Mouse (Mus musculus): Measurements from ENCODE around the gene Nxpe4. TPM values are rescaled to one million over a fixed set of nuclear protein-coding genes. Genes with fewer than 3 reads are reported as not detected.
"Not testable (repeated sequence)": the region's sequence is repeated elsewhere in the genome, so short reads cannot be mapped to it uniquely, and the experiment has no call there.

Nxpe4 gene
- total RNA-seq, 2 experiments from 2014 or later, result 10.8 to 11.1 TPM

- no peak for DNase-seq (ENCODE audit: low spot score in 2 of 2)
Measured at GRCm38 (mm10) chr9:48407549-48408327, 245.9 kb downstream of the Nxpe4 start.

DNA sequence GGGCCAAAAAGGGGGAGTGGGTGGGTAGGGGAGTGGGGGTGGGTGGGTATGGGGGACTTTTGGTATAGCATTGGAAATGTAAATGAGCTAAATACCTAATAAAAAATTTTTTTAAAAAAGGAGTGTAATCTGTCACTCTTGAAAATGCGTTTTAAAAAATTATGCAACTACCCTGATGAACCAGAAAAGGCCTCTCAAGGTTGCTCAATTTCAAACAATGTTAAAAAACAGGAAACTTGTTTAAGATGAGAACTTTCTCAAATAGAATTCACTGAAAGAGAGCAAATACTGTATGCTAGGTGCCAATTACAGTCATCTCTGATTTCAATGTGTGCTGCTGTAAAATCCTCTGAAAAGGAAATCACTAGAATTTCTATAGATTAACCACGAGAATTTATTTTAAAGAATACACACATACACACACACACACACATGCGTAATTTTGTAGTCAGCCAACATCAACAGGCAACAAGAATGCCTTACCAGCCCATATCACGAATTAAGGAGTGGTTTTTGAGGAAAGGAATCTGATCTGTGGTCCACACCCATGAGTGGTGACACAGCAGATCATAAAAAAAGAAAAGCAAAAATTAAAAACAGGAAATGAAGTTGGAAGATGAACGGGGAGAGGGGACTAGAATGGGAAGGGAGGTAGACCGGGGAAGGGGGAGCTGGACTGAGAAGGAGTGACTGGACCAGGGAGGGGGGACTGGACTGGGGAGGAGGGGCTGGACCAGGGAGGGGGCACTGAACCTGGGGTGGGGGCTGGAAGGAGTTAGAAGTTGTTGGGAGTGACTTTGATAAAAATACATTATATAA, 248.6 kb downstream of the Nxpe4 start:
- DNase-seq (ENCODE audit: low spot score in 2 of 2), result no peak

DNA sequence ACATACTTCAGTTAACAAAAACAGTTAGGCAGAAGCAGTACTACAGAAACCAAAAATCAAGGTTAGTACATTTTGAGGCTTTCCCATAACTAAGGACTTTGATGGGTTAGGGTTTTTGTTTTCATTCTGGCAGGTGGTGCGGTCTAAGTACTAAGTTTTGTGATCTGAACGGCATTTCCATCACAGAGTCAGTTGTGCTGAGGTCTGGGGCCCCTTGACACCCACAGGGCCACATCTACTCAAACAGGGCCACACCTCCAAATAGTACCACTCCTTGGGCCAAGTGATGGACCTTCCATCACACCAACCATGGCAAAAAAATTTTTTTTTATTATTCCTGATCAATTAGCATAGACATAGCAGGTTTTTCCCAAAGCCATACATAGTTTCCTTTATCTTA, 251.8 kb downstream of the Nxpe4 start:
- DNase-seq (ENCODE audit: low spot score in 2 of 2), result no peak

GRCm38 (mm10) chr9:48417366-48417765, 255.5 kb downstream of the Nxpe4 start:
- not testable (repeated sequence) for DNase-seq (ENCODE audit: low spot score in 2 of 2)

GRCm38 (mm10) chr9:48417994-48418393, 256.2 kb downstream of the Nxpe4 start:
- no peak for DNase-seq (ENCODE audit: low spot score in 2 of 2)

DNA sequence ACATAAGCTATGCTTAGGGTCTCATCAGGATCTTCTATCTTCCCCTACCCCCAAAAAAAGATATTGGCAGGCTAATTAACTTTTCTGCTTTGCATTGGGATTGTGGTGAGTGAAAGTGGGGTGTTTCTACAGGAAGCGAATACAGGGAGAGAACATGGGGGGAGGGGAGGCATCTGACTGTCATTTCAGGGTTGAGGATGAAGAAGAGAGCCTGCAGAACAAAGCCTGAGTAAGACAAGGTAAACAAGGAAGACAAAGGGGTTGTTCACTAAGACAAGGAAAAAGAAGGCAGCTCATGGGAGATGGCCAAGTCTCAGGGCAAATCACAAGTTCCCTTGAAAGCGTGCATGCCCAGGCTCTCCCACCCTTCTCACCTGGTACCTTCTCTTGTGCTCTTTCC, 256.6 kb downstream of the Nxpe4 start:
- no peak for DNase-seq (ENCODE audit: low spot score in 2 of 2)

DNA sequence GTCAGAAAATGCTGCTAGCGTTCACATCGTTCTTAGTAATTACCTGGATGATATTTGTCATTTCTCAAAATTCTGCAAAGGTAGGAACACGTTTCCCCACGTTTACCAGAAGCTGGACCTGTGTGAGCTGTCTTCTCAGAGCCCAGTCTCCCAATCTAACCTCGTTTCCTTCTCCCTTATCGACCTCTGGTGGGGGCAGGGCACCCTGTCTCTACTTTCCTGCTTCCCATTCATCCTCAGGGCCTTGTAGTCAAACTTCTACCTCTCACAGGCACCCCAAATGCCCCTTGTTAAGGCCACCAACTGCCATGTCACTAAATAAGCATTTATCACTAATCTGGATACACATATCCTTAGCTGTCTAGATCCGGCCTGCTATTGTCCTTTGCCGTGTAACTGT, 257.0 kb downstream of the Nxpe4 start:
- DNase-seq (ENCODE audit: low spot score in 2 of 2), result no peak

DNA sequence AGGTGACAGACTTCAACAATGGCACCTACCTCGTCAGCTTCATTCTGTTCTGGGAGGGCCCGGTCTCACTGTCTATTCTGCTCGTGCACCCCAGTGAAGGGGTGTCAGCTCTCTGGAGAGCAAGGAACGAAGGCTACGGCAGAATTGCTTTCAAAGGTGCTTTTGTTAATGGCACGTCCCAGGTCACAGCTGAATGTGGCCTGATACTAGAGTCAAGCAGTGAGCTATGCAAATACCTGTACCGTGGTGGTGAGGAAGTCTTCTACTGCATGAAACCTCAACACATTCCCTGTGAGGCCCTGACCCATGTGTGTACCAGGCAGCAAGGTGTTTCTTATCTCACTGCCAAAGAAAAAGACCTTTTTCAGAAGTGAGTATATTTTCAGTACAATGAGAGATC, 258.6 kb downstream of the Nxpe4 start:
- no peak for DNase-seq (ENCODE audit: low spot score in 2 of 2)

DNA sequence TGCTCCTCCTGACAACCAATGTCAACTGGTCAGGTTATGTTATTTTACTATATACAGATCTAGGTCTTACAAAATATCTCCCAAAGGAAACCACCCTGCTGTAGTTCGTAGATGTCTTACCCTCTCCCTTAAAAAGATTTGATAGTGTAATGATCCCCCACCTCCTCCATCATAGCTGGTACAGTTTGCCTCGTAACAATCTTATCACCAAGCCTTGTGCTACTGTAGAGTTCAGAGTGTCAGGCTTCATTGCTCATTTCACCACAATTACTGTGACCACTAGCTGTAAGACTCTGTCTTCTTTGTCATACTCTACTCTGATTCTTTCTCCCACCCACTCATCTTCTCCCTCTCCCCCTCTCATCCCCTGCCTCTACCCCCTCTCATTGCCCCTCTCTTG, 259.2 kb downstream of the Nxpe4 start:
- no peak for DNase-seq (ENCODE audit: low spot score in 2 of 2)

- DNase-seq (ENCODE audit: low spot score in 2 of 2), result no peak
Measured at GRCm38 (mm10) chr9:48421561-48421960, 259.7 kb downstream of the Nxpe4 start.

DNA sequence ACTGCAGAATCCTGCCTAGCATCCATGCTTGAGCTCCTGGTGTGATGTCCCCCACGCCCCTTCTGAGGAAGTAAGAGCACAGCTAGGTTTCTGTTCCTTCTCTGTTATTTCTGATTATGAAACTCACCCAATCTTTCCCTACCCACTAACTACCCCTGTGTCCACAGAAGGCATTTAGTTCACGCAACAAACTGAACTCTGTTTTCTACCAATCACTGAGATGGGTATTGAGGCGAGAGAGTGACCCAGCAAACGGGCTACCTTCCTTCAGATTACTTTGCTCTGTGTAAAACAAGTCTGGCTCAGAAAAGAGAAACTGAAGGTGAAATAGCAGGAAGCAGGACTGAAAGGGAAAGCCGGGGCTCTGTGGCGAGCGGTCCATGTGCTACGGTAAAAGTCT, 260.6 kb downstream of the Nxpe4 start:
- no peak for DNase-seq (ENCODE audit: low spot score in 2 of 2)

GRCm38 (mm10) chr9:48423256-48423655, 261.4 kb downstream of the Nxpe4 start:
- no peak for DNase-seq (ENCODE audit: low spot score in 2 of 2)

GRCm38 (mm10) chr9:48427176-48427575, 265.4 kb downstream of the Nxpe4 start:
- no peak for DNase-seq (ENCODE audit: low spot score in 2 of 2)

DNA sequence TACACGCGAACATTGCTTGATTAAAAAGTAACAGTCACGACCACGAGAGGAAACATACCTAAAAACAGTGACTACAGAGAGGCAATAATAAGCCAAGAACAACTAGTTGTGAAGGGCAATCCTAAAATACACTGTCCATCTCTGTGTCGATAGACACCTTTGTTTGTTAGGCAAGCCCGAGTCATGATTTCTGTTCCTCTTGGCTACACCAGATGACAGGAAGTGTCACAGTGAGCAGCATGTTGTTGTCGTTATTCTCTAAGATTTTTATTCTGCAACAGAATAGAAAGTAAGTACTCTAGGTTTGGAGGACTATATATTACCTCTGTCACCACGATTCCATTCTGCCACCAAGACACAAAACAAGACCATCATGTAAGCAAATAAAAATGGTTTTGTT, 270.6 kb downstream of the Nxpe4 start:
- no peak for DNase-seq (ENCODE audit: low spot score in 2 of 2)

DNA sequence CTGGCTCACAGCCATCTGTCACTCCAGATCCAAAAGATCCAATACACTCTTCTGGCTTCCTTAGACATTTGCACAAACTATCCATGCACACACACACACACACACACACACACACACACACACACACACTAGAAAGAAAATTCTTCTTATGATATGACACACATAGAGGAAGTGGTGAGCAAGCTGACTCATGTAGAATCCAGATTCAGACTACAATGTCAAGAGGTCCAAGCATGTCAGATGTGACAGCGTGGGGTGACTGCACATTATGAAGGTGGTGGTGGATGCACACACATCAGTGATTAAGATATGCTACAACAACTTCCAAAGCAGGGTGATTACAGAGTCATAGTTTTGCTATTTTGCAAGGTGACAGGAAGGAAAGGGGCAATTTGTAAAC, 282.1 kb downstream of the Nxpe4 start:
- DNase-seq (ENCODE audit: low spot score in 2 of 2), result no peak

DNA sequence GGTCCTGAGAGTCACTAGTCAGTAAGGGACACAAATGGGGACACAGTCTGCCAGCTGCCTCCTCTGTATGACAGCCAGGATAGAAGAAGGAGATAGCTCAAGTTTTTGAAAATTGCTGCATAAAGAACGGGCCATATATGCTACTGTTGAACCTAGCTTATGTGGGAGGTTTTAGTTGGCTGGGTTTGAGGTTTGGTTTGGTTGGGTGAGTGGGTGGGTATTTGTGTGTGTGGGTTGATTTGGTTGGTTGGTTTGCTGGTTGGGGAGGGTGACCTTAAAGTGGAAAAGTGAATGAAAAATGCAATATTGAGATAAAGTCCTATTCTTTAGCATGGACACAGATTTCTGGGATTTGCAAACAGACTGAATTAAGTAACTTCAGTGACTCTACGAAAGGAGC, 283.0 kb downstream of the Nxpe4 start:
- DNase-seq (ENCODE audit: low spot score in 2 of 2), result no peak

- DNase-seq (ENCODE audit: low spot score in 2 of 2), result no peak
Measured at GRCm38 (mm10) chr9:48447783-48448209, 286.0 kb downstream of the Nxpe4 start.

Other genes with a start within 250 kb of the Nxpe4 start
- 1 to 10 TPM; 6.3 to 9.2 TPM for gene Nxpe2, start 191.4 kb downstream of the Nxpe4 start, total RNA-seq (2021)

Data from adrenal gland, postnatal 4 days (tissue).